Mouse (Mus musculus): ENCODE data around the gene Ccnl2. TPM values are rescaled to one million over a fixed set of nuclear protein-coding genes. Genes with fewer than 3 reads are reported as not detected.

The Ccnl2 gene
- 221 and 226 TPM in 2 replicates for polyA plus RNA-seq (2012; rRNA removed)

DNA sequence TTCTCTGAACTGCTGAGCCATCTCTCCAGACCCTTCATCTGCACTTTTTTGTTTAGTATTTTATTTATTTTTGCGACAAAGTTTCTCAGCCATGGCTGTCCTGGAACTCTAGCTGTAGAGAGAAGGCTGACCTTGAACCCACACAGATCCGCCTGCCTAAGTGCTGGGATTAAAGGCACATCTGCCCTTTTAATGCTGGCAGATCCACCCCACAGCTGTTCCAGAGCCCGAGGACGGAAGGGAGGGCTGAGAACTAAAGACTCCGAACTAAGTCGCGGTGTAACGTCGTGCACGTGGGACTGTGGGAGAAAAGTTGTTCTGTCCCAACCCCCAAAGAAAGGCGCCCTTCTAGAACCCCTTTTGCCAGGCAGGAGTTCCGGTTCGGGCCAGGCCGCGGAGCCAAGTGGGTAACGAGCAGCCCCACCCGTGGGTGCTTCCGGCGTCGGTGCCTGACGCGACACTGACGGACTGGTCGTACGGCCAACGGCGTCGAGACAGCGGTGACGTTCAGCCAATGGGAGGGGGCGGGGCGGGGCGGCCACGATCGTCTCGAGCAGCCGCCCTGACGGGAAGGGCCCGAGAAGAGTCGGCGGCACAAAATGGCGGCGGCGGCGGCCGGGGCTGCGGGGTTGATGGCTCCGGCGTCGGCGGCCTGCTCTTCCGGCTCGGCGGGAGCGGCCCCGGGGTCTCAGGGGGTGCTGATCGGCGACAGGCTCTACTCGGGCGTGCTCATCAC is at the start of gene Ccnl2:
Ccnl2 (plus strand) TSS at position 561 of the 736 bp plus-strand sequence.

DNA sequence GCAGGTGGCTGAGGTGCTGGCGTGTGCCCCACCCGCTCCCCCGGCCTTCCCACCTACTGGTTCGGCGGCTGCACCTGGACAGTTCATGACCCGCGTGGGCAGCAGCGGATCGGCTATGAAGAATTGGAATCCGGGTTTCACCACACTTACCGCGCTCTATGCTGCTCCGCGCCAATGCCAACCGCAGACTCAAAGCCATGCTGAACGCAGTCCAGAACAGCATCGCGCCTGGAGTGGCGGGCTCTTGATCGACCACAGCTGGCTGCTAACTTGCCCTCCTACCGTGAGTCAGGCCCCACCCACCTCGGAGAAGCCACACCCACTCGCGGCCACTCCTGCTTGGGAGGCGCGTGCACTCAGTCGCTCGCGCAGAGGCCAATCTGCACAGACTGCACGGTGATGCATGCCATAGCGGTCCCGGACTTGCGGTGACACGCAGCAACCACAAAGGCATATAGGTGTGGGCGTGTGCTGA is 38.0 kb upstream of the Ccnl2 start, which contains the start of gene Vwa1:
Vwa1 (minus strand) TSS at position 419 of the 475 bp plus-strand sequence.

DNA sequence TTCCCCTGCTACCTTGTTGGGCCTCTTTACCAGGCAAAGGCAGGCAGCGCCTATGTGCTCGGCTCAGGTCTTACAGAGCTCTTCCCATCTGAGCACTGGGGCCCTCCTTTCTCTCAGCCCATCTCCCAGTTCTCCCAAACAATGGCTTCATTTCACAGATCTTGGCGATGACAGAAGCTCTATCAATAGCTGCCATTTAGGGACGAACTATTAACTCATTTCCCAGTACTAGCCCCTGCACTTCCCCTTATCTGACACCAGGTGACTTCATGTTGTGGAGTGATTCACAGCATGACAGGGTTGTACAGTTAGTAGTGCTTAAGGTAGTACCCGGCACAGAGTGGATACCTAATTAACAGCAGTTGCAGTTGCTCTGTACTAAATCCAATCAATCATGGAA is 26.5 kb upstream of the Ccnl2 start, which contains the start of gene Tmem88b:
Tmem88b (minus strand) TSS at position 56 of the 400 bp plus-strand sequence.

DNA sequence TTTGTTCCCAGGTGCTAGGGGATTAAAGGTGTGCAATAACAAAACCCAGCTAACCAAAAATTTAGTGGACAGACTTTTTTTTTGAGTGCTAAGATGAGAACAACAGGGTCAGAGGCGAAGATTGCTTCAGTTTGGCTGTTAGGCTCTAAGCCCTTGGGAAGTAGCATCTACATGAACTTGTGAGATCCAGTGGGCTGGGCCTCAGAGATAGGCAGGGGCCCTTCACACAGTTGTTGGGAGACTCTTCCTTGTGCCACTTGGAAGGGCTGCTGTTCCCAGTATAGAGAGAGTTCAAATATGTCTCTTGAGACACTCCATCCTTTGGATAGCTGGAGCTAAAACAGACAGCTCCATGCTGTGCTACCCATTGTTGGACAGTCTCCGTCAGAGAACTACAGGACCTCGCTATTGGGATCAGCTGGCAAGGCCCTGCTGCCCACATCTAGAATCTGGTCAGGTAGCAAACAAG is 22.2 kb upstream of the Ccnl2 start, which contains the start of gene Ankrd65:
Ankrd65 (plus strand) TSS at position 419 of the 469 bp plus-strand sequence.

DNA sequence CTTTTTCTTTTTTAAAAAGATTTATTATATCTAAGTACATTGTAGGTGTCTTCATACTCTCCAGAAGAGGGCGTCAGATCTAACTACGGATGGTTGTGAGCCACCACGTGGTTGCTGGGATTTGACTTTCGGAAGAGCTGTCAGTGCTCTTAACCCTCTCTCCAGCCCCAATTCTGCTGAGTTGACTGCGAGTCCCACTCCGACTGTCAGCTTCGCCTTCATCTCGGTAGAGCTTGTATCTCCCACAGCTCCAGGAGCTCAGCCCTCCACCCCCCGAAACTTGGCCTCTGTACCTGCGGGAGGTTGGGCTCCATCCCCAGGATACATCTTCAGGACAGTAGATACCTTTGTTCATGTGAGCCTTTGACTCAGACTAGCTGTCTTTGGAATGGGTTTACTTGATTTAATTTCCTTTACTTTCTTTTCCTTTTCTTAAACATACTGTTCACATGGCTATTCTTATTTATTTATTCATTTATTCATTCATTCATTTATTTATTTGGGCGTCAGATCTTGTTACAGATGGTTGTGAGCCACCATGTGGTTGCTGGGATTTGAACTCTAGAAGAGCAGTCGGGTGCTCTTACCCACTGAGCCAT is 9.4 kb upstream of the Ccnl2 start, which contains the start of gene Mrpl20:
Mrpl20 (plus strand) TSS at position 138 of the 599 bp plus-strand sequence.

DNA sequence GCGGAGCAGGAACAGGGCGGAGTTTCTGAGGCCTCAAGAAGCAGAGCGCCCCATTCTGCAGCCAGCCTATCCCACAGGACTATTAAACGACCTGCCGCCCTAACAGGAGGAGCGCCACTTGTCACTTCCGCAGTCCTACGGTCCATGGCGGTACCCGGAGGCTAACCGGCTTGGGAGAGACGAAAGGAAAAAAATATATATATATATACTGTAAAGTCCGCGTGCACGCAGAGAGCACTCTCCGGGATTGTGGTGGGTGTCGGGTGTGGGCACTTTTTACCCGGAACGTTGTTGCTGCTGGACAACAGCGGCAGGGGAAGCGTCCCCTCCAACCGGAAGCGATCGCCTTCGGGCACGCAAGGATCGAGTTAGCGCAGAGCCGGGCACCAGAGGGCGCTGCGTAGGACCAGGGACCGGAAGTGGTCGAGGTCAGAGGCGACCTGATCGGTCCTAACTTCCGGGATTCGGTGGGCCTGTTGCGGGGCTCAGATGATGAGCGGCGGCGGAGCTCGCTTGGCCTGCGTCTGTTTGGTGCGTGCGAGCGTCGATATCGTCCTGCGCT is 19.0 kb downstream of the Ccnl2 start, which contains the start of gene Aurkaip1:
Aurkaip1 (plus strand) TSS at position 68 of the 562 bp plus-strand sequence.

DNA sequence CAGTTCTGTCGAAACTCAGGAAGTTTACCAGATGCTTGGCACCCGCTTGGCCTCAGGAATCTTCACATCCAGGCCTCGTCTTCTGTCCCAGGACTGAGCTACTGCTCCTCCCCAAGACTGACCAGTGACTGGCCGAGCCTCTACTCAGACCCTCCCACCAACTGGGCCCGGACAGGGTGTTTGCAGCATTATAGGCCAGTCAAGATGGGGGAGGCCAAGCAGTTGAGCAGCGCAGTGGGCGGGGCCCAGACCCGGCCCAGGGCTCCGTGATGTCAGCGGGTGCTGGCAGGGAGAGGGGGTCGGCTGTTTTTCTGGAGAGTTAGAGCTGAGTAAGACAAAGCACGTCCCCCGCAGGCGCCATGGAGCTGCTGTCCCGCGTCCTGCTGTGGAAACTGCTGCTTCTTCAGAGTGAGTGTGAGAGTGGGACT is 27.2 kb downstream of the Ccnl2 start, which contains the start of gene Mxra8:
Mxra8 (plus strand) TSS at position 198 of the 428 bp plus-strand sequence.

DNA sequence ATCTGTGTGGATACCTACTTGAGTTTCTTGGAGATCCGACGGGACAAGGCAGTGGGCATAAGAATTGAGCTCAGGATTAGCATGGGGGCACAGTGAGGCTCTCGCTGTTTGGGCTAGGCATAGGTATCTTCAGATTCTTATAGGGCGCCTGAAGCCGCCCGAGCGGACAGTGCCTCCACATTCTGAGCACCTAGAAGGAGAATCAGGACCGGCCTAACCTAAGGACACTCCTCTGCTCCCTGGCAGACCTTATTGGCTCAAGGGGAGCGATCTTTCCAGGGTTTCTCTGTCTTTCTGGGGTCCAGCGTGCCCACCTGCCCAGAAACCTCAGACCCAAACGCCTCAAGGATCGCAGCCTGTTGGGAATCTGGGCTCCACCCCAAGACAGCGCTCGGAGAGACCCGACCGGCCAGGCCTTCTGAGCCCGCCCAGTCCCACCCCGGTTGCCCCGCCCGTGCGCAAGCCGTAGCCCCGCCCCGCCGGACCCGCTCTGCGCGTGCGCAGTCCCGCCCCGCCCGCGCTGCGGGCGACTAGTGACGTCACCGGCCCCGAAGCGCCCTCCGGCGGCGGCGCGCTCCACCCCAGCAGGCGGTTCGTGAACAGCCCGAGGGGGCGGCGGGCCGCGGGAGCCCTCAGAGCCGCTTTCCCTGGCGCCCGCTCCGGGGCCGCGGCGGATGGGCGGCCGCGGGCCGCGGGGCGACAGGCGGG is 34.7 kb downstream of the Ccnl2 start, which contains the start of gene Dvl1:
Dvl1 (plus strand) TSS at position 532 of the 708 bp plus-strand sequence.

DNA sequence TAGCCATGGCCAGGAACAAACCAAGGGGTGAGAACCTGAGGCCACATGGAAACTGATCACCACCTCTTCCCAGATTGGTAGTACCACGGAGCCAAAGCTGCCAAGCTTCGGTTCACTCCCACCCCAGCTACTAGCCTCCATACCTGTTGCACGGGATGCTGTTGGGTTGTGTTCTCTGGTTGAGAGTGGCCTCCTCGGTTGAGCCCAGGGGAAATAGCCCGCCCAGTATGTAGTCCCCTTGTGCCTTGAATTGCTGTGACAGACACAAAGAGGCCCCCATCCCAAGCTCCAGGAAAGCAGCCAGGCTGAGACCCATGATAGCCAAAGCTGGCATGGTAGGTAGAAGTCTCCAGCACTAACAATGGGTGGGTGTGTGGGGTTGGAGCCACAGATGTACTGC is 50.7 kb downstream of the Ccnl2 start, which contains the start of gene Tas1r3:
Tas1r3 (minus strand) TSS at position 362 of the 400 bp plus-strand sequence.

DNA sequence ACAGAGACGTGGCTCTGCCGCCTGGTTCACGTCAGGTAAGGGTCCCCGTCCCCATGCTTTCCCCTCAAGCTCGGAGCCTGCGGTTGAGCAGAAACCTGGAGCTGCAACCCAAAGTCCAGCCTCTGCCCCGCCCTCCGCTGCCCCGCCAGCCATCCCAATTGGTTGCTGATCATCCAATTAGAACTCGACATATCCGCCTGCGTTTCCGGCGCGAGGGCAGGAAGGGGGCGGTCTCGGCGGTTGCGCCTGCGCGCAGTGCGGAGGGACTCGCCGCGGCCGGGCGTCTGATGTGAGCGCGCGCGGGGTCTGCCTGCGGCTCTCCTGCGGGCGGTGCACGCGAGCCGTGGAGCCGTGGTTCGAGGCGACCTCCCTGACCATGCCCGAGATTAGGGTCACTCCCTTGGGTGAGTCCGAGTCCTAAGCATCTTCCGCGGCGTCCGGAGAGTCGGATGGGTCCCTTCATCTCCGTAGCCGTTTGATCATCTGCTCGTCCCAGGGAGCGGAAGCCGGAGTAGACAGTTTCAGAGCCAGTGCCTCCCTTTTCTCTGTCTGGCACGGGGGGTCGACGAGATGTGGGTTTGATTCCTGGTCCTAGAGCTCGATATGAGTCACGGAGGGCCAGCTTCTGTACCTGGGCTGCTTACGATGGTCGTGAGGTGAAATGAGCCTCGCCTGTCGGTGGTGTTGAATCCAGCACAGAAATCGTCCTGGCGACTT is 57.2 kb downstream of the Ccnl2 start, which contains the start of the genes Cptp and Ints11:
Cptp (minus strand) TSS at position 124 of the 717 bp plus-strand sequence.
Ints11 (plus strand) TSS at position 230 of the 717 bp plus-strand sequence.

Other genes with a start within 250 kb of the Ccnl2 start
- gene Slc35e2, start 211.1 kb upstream of the Ccnl2 start, polyA plus RNA-seq (2012; rRNA removed): 15.5 and 15.9 TPM in 2 replicates
- 56.1 and 63.3 TPM in 2 replicates for gene Cdk11b, start 187.6 kb upstream of the Ccnl2 start, polyA plus RNA-seq (2012; rRNA removed)
- not detected in 2 replicates for gene Gm10563, start 167.1 kb upstream of the Ccnl2 start, polyA plus RNA-seq (2012; rRNA removed)
- gene Mmp23, start 159.1 kb upstream of the Ccnl2 start, polyA plus RNA-seq (2012; rRNA removed): 9.1 and 13.0 TPM in 2 replicates
- 91.5 and 97.1 TPM in 2 replicates for gene Mib2, start 143.3 kb upstream of the Ccnl2 start, polyA plus RNA-seq (2012; rRNA removed)
- 22.4 and 26.6 TPM in 2 replicates for gene Fndc10, start 118.1 kb upstream of the Ccnl2 start, polyA plus RNA-seq (2012; rRNA removed)
- 122 and 133 TPM in 2 replicates for gene Ssu72, start 107.7 kb upstream of the Ccnl2 start, polyA plus RNA-seq (2012; rRNA removed)
- 26.3 and 28.4 TPM in 2 replicates for gene Tmem240, start 77.7 kb upstream of the Ccnl2 start, polyA plus RNA-seq (2012; rRNA removed)
- gene Atad3a, start 51.4 kb upstream of the Ccnl2 start, polyA plus RNA-seq (2012; rRNA removed): 107 TPM in 2 replicates
- 18.5 and 19.0 TPM in 2 replicates for gene Vwa1, start 37.8 kb upstream of the Ccnl2 start, polyA plus RNA-seq (2012; rRNA removed)
- gene Tmem88b, start 26.6 kb upstream of the Ccnl2 start, polyA plus RNA-seq (2012; rRNA removed): 0.98 and 1.3 TPM in 2 replicates
- 0.06 TPM in 1 of 2 replicates, not detected in the other for gene Ankrd65, start 22.1 kb upstream of the Ccnl2 start, polyA plus RNA-seq (2012; rRNA removed)
- gene Mrpl20, start 9.6 kb upstream of the Ccnl2 start, polyA plus RNA-seq (2012; rRNA removed): 121 and 130 TPM in 2 replicates
- 107 and 111 TPM in 2 replicates for gene Aurkaip1, start 18.8 kb downstream of the Ccnl2 start, polyA plus RNA-seq (2012; rRNA removed)
- 46.6 and 77.3 TPM in 2 replicates for gene Mxra8, start 27.2 kb downstream of the Ccnl2 start, polyA plus RNA-seq (2012; rRNA removed)
- gene Dvl1, start 34.9 kb downstream of the Ccnl2 start, polyA plus RNA-seq (2012; rRNA removed): 149 and 150 TPM in 2 replicates
- gene Tas1r3, start 50.9 kb downstream of the Ccnl2 start, polyA plus RNA-seq (2012; rRNA removed): 0.53 and 0.79 TPM in 2 replicates
- gene Cptp, start 57.0 kb downstream of the Ccnl2 start, polyA plus RNA-seq (2012; rRNA removed): 20.1 and 21.9 TPM in 2 replicates
- gene Ints11, start 57.1 kb downstream of the Ccnl2 start, polyA plus RNA-seq (2012; rRNA removed): 67.9 and 76.2 TPM in 2 replicates
- gene Pusl1, start 79.3 kb downstream of the Ccnl2 start, polyA plus RNA-seq (2012; rRNA removed): 87.2 and 88.3 TPM in 2 replicates
- 101 and 108 TPM in 2 replicates for gene Acap3, start 79.3 kb downstream of the Ccnl2 start, polyA plus RNA-seq (2012; rRNA removed)
- gene Ube2j2, start 131.3 kb downstream of the Ccnl2 start, polyA plus RNA-seq (2012; rRNA removed): 117 and 126 TPM in 2 replicates
- 9.6 and 14.8 TPM in 2 replicates for gene C1qtnf12, start 149.8 kb downstream of the Ccnl2 start, polyA plus RNA-seq (2012; rRNA removed)
- gene B3galt6, start 180.2 kb downstream of the Ccnl2 start, polyA plus RNA-seq (2012; rRNA removed): 15.3 and 15.5 TPM in 2 replicates
- 57.2 and 69.7 TPM in 2 replicates for gene Sdf4, start 180.4 kb downstream of the Ccnl2 start, polyA plus RNA-seq (2012; rRNA removed)
- gene Tnfrsf4, start 201.4 kb downstream of the Ccnl2 start, polyA plus RNA-seq (2012; rRNA removed): 3.8 and 3.9 TPM in 2 replicates
- gene Tnfrsf18, start 213.7 kb downstream of the Ccnl2 start, polyA plus RNA-seq (2012; rRNA removed): 0.29 and 0.54 TPM in 2 replicates
- gene Ttll10, start 246.9 kb downstream of the Ccnl2 start, polyA plus RNA-seq (2012; rRNA removed): 0.05 and 0.55 TPM in 2 replicates

Data from central nervous system, embryonic 14 days (tissue).